Mouse (Mus musculus): Measurements from ENCODE around the gene Ggn.
"Not testable (repeated sequence)": the region's sequence is repeated elsewhere in the genome, so short reads cannot be mapped to it uniquely, and the experiment has no call there.

Gene Ggn

GRCm38 (mm10) chr7:29170066-29170754 lies at the start of gene Ggn, which contains the start of gene Spred3:
Gene Ggn, plus strand, starts transcription at chr7:29170210.
Gene Spred3, minus strand, starts transcription at chr7:29170411.
- peak; percentile 97 for DNase-seq (ENCODE audit: low read depth)

DNA sequence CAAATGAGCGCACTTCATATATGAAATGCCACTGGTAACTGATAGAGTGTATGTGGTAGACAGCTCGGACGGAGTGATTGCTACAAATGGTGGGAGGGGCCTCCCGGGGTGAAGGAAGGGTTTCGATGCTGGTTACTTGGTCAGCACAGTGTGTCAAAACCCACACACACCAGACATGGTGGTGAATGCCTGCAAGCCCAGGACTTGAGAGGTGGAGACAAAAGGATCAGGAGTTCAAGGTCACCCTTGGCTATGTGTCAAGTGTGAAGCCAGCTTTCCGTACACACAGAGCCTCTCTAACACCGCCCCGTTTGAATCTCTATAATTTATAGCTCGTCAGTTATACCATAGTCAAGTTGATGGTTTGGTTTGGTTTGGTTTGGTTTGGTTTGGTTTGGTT lies 47.2 kb upstream of the Ggn start:
- DNase-seq (ENCODE audit: low read depth): peak; percentile 80

GRCm38 (mm10) chr7:29123531-29124358 lies 46.3 kb upstream of the Ggn start:
- DNase-seq (ENCODE audit: low read depth): peak; percentile 98

DNA sequence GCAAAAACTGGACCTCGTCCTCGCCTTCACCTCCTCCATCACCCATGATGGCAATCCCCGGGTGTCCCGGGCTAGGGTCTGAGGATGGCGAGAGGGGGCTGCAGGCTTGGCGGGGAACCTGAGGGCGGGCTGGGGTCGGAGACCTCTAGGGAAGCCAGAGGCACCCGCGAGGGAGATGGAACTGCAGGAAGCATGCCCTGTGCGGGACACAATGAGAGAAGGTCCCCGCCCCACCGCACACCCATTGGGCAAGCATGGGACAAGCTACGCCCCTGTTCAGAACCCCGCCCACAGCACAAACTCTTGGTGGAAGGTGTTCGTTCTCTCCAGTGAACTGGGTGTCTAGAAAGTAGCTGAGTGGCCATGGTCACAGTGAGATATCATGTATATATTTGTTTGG lies 45.0 kb upstream of the Ggn start, which contains the start of gene Ryr1:
Ryr1 (minus strand) TSS at position 210 of the 400 bp plus-strand sequence.
- peak; percentile 86 for DNase-seq (ENCODE audit: low read depth)

GRCm38 (mm10) chr7:29126173-29126915 lies 43.7 kb upstream of the Ggn start:
- DNase-seq (ENCODE audit: low read depth): peak; percentile 92

DNA sequence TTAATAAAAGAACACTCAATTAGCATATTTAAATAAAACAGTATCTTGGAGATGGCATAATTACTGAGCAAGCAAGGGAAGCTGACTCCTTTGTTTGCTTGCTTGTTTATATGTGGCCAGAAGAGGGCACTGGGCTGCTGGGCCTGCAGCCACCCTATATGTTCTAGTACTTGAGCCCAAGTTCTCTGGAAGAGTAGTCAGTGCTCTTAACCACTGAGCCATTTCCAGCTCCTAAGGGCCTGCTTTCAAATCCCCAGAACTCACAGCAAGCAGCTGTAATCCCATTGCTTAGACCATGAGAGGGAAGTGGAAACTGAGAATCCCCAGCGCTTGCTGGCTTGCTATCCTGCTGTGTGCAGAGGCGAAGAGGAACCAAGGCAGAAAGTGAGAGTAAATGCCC lies 41.3 kb upstream of the Ggn start:
- DNase-seq (ENCODE audit: low read depth): peak; percentile 81

GRCm38 (mm10) chr7:29134230-29134629 lies 35.8 kb upstream of the Ggn start:
- DNase-seq (ENCODE audit: low read depth): no peak

GRCm38 (mm10) chr7:29134693-29135386 lies 35.2 kb upstream of the Ggn start, which contains the start of gene Rasgrp4:
Gene Rasgrp4, plus strand, starts transcription at chr7:29134851.
- peak; percentile 86 for DNase-seq (ENCODE audit: low read depth)

DNA sequence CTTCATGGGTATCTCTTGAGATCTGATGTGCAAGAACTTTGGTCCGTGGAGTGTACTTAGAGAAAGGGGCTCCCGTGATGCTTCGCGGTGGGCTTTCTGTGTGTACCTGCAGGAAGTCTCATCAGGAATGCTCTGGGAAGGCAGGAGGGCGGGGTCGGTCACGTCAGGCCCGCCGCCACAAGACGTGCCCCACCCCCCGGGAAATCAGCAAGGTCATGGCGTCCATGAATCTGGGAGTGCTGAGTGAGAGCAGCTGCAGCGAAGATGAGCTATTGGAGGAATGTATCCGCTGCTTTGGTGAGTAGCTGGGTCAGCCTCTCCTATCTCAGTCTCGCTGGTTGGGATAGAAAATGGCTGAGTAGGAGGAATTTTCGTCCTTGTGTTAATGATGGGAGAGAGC lies 32.6 kb upstream of the Ggn start:
- no peak for DNase-seq (ENCODE audit: low read depth)

GRCm38 (mm10) chr7:29139237-29139636 lies 30.8 kb upstream of the Ggn start:
- DNase-seq (ENCODE audit: low read depth): not testable (repeated sequence)

DNA sequence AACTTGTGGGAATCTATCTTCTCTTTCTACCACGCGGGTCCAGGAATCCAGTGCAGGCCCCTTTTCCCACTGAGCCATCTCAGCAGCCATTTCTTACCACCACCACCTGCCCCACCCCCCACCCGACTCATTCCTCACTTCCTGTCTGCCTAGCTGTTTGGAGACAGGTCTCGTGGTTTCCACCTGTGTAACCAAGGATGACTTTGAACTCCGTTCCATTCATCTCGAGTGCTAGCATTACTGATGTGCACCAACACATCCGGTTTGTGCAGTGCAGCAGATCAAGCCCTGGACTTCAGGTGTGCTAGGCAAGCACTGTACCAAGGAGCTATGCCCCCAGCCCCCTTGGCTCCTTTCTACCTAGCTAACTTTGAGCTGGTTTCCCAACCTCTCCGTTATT lies 28.6 kb upstream of the Ggn start:
- no peak for DNase-seq (ENCODE audit: low read depth)

DNA sequence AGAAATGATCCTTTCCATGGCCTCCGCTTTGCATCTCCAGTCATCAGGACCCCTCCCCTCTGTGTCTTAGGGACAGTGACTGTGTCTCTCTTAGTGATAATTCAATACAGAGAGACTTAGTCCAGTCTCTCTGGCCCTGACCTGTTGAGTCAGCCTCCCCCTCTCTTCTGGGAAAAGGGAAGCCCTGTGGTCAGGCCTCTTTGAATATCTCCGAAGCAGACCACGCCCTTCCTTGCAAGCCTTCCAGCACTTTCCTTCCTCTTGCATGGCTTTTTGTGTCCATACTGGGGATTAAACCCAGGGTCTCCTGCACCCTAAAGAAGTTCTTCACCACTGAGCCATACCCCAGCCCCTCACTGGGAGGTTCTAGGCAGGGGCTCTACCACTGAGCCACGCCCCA lies 26.0 kb upstream of the Ggn start:
- peak; percentile 83 for DNase-seq (ENCODE audit: low read depth)

DNA sequence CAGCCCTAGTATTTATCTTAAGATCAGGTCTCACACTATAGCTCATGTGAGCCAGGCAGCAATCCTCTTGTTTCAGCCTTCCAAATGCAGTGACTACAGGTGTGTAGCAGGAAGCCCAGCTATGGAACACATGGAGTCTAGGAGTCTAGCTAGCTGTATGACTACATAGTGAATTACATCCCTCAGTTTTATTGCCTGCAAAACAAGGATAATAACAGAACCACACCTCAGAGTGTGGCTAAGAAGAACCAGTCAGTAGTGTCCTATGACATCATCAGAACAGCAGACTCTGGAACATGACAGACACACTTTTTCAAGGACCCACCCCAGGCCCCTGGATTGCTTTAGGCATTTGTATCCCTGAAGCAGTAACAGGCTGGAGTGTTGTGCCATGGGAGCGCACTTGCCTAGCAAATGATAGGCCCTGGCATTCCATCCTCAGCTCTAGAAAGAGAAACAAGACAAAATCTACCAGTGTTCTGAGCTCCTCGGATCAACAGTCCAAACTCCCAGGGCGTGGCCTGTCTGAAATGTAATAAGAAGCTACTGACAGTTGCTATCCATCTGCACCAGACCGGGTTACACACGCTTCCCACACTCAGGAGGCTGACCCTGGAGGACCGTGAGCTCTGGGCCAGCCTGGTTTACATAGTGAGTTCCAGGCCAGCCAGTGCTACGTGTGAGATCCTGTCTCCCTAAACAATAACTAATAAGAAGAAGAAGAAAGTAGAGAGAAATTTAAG lies 23.2 kb upstream of the Ggn start:
- DNase-seq (ENCODE audit: low read depth): no peak

- DNase-seq (ENCODE audit: low read depth): no peak
These were observed 21.2 kb upstream of the Ggn start for GRCm38 (mm10) chr7:29148771-29149170.

GRCm38 (mm10) chr7:29151486-29151885 lies 18.5 kb upstream of the Ggn start:
- DNase-seq (ENCODE audit: low read depth): no peak

GRCm38 (mm10) chr7:29154018-29154720 lies 15.8 kb upstream of the Ggn start:
- peak; percentile 31 for DNase-seq (ENCODE audit: low read depth)

DNA sequence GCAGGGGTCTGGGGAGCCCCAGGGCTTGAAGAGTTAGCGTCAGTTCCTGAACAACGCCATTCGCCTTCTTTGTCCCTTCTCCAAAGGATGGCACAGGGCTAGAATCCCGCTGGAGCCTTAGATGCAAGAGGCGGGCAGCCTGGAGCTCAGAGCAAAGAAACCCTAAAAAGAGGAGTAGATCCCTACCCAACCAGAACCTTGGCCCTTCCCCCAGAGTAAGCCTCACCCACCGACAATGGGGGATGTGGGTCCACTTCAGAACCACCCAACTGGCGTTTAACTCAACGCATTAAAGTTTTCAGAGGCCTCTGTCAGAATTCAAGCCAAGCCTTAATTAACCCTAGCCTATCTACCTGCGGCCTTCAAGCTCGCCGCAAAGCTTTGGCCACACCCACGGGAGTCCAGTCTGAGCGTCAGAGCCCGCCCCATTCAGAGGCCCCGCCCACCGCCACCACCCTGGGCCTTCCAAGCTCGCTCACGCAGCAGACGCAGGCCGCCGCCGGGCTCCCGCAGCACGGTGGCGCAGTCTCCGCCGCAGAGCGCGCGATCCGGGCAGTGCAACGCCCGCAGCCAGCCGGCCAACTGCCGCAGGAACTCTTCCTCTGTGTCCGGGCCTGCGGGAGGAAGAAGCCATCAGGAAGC lies 14.7 kb upstream of the Ggn start:
- peak; percentile 91 for DNase-seq (ENCODE audit: low read depth)

GRCm38 (mm10) chr7:29155838-29156782 lies 13.9 kb upstream of the Ggn start, which contains the start of gene Fam98c:
Gene Fam98c, minus strand, starts transcription at chr7:29156234.
- DNase-seq (ENCODE audit: low read depth): peak; percentile 88

- no peak for DNase-seq (ENCODE audit: low read depth)
These were observed 11.7 kb upstream of the Ggn start for GRCm38 (mm10) chr7:29158264-29158663.
